Mouse (Mus musculus) bone marrow macrophage, adult 2 months (primary cell): ENCODE measurements around the gene Edc4.

Experiments used
- CTCF ChIP-seq: IDR thresholded peaks from 2 replicates; pipeline ENCODE4 v1.5.1; 2012; ENCODE audit warnings: low read depth, mild to moderate bottlenecking, low read length, moderate library complexity
- POLR2A ChIP-seq: IDR thresholded peaks from 2 replicates; pipeline ENCODE4 v1.6.1; 2012; ENCODE audit warnings: mild to moderate bottlenecking, low read depth, low read length, borderline replicate concordance

- TF ChIP-seq POLR2A: no peak
- TF ChIP-seq CTCF: no peak
Measured at GRCm38 (mm10) chr8:105859314-105859713, 21.4 kb upstream of the Edc4 start.
